Mouse (Mus musculus): ENCODE measurements around the gene Gm39566.

DNA sequence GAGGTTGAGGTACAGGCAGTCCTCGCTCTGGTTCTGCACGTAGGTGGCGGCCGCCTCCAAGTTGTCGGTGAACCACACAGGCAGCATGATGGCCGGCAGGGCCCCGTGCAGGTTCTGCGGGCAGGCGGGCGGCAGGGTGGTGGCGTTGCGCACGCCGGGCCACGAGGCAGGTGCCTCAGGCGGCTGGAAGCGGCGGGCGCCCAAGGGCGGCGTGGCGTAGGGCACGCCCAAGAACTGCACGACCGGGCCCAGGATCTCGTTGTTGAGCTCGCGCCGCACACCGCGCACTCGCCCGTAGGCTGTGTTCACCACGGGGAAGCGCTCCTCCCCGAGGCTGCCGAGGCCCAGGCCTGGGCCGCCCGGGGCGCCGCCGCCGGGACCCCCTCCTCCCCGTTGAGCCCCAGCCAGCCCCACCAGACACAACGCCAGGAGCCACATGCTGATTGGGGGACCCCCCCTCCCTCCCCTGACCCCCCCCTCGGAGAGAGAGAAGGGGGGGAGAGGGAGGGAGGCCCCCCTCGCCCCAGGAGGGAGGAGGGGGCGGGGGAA is 19.0 kb upstream of the Gm39566 start:
- TF ChIP-seq GATA1 (IDR thresholded peaks at IDR 0.05; ENCODE audit: low read length) (no peak), TAL1 (IDR thresholded peaks at IDR 0.05; ENCODE audit: low read length) (no peak)

Measured in erythroblast, embryonic 14.5 days (primary cell).